Mouse (Mus musculus): ENCODE data around the gene Rasl12.
A peak's percentile ranks its signal among the peaks of the same experiment; 100 is the strongest.

Gene Rasl12

DNA sequence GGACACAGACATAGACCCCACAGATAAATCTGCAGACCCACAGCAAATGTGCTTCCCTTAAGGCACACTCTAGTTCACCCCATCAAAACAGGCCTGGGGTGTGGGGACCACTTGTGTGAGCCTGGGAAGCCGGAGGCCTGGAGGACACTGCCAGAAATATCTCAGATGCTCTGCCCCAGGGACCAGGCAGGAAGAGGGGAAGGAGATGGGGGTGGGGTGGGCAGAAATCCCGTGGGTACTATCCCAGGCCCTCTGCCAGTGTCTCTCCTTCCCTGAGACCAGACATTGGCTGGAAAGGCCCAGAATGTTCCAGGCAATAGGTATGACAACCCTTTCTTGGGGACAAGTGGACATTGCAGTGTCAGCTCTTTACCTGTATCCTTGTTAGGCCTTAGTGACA is 4.7 kb upstream of the Rasl12 start:
- no peak for DNase-seq

DNA sequence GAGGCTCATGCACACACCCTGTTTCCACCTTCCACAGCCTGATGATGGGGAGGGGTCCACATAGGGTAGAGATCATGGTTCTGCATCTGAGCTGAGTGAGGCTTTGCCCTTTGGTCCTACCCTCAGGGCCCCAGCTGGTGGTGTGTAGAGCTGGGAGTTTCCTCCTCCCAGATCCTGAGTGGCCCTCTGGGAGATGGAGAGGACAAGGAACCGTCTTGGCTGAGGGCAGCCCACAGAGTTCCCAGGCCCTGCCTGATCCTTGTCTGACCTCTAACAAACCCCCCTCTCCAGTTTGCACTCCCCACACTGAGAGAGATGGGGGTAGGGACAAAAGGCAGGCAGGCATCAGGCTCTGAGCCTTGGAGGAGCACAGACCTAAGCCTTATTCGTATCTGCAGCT is 3.9 kb upstream of the Rasl12 start:
- no peak for DNase-seq

DNA sequence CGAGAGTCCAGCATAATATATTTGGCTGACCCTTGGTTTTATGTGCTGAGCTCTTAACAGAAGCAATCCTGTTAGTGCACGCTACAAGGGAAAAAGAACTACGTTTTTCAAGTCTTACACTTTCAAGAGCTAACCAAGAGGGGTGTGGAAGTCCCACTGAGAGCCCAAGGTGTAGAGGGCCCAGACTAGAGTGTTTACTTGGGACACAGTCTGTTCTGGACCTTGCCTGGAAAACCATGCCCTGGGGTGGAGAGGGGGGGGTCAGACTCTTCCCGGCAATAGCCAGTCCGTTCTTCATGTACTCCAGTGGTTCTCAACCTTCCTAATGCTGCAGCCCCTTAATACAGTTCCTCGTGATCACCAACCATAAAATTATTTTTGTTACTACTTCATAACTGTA is 1.6 kb downstream of the Rasl12 start:
- DNase-seq: no peak

DNA sequence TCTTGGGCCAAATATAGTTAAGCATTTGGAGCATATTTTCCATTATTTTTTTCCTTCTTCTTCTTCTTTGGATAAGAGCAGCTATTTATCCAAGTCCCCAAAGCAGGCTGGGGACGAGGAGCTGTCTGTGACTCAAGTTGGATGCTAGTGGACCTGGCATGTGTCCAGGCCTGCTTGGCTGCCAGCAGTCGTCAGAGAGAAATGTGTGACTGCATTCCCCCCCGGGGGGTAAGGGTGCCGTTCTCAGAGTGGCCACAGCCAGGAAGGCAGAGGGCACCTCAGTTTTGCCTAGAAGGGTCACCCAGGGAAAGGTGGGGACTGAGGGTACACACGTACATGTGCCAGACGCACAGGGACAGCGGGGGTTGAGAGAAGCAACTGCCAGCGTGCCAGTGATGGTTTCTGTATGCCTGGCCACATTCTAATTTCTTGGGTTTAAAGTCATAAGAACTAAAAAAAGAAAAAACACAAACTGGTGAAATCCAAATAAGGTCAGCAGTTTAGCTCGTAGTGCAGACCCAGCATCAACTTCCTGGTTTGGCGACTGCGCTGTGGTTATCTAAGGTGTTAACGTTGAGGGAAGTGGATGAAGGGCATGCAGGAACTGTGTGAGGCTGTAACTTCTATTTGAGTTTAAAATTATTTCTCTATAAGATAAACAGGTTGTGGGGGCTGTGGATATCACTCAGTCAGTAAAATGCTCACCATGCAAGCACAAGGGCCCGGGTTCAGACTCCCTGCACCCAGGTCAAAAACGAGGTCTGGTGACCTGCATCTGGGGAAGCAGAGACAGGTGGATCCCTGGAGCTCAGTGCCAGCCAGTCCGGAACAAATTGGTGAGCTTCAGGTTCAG is 6.3 kb downstream of the Rasl12 start:
- peak; percentile 51 for DNase-seq

DNA sequence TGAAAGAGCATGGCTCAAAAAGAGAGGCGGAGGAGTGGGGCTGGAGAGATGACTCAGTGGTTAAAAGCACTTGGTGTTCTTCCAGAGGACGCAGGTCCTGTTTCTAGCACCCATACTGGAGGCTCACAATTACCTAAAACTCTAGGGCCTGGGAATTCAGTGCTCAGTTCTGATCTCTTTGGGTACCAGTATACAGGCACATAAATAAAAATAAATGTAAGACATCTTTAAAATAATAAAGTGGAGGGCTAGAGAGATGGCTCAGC is 6.8 kb downstream of the Rasl12 start:
- DNase-seq: no peak

DNA sequence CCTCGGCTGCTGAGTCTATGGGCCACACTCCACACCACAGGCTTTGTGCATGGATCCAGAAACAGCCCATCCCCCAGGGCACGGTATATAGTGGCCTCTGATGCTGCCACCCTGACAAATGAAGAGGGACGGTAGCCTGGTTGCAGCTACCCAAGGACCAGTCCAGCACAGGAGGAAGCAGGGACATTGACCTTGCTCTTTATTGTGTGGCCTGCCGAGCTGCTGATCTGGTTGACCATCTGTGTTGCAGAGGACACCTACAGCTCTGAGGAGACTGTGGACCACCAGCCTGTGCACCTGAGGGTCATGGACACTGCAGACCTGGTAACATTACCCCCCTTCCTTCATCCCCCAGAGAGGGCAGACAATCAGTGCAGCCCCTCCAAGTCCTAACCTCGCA is 9.0 kb downstream of the Rasl12 start:
- DNase-seq: no peak

DNA sequence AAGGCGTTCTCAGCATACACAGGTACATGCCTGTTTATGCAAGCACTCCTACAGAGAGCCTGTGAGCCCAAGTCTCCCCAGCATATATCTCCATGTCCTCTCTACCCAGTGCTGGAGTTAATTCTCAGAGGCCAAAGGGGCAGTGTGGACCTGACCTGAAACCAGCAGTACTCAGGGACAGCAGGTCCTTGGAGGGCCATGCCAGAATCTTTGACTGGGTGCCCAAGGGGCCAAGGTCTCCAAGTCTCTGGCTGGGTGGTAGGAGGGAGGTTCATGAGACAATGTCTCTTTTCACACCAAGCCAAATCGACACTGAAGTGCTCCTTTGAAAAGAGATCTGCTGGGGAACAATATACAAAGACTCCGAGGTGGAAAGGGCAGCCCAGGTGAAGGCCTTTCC is 9.6 kb downstream of the Rasl12 start:
- DNase-seq: no peak

DNA sequence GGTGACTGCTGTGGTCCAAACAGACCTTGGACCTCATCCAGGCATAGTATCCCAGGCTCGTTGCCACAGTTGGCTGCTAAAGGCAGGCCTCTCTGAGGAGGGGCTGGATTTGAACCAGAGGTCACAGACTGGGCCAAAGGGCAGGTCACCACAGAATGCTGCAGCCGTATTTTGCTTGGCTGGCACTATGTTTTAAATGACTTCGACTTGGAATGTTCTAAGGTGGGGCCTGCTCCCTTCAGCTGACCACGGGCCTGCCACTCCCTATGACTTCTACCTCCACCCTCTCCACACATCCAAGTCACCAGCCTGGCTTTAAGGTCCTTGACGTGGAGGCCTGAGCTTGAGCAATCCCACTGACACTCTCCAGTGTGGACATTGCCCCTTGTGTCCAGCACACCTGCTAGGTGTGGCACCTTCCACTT is 10.6 kb downstream of the Rasl12 start:
- no peak for DNase-seq

DNA sequence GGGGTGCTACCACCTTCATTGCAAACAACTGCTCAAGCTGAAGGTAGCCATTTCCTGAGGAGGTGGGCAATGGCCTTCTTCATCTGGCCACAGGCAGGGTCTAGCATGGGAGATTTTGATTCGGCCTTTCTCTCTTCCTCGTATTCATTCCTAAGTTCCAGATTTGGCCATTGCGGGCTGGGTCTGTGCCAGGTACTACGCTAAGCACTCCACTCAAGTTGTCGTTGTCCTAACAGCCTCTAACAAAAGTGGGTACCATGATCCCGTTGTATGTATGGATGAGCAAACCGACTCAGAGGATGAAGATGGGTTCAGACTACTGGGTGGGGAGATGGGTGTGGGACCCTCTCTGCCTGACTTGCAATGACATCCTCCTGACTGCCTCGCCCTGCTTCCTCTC is 12.1 kb downstream of the Rasl12 start:
- no peak for DNase-seq

DNA sequence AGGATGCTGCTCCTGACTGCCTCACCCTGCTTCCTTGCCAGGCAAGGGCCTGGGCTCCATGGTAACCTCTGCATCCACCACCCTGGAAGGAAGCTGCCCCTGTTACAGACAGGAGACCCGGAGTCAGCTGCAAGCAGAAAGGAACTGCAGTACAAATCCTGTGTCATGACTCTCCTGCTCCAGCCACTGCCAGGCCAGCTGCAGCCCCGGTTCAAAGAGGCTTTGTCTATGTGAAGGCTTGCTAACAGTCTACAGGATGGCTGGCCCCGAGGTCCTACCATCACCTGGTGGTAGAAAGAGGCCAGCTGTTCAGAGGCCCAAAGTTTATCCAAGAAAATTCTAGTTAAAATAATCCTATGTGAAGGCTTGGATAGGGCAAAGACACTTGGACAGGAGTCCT is 13.0 kb downstream of the Rasl12 start:
- DNase-seq: no peak

DNA sequence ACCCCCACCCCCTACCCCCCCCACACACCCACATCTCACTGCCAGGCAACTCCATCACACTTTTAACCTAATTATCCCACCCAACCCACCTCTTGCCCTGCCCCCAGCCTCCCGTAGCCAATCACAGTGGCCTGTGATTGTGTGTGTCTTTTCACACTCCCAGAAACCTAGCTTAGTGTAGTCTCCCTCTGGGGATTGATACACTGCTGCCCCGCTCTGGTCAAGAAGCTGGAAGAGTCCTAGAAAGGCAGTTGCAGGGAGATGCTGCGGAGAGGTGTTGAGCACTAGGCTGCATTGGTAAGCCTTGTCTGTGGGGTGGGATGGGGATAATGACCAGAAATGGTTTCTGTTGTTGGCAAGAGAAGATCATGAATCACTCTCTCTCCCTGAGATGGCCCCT is 19.4 kb downstream of the Rasl12 start:
- no peak for DNase-seq

DNA sequence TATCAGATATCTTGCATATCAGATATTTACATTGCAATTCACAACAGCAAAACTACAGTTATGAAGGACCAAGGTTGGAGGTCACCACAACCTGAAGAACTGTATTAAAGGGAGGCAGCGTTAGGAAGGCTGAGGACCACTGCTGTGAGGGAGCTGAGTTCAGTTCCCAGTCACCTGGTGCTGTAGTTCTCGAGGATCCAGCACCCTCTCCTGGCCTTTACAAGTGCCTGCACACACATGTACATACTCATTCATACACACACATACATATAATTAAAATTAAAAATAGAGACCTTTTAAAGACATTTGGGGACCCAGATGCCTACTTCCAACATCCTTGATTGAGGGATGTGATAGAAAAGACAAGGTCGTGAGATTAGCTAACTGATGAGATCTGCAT is 21.3 kb downstream of the Rasl12 start:
- DNase-seq: no peak

DNA sequence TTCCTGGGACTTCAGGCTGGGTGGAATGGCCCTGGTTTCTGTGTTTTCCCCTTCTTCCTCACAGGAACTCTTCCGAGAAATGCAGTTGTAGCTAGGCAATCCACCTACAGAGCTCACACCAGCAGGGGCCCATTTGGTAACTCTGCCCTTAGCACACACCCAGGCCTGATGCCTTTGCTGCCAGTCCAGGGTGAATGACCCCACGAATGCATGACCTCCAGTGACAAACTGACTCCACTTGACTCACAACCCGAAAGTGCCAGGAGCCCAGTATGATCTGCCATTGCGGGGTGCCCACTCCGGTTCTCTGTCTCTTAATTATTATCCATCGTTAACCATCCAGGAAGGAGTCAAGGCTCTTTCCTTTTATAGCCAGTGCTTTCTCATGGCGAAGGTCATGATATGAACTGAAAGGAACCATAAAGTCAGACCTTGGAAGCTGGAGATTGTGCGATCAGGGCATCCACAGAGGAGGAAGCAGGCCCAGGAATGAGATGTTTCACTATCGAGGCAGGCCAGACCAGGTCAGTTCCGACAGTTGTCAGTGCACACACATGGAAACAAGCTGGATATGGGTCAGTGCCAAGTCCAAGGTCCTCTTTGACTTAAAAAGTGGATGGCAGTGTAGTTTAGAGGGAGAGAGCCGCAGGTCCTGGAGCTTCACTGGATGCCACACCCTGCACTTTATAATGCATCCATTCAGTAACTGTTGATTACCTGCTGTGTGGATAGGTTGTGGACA is 24.6 kb downstream of the Rasl12 start, which contains the start of gene Slc51b:
TSS of gene Slc51b (minus strand) at position 196 of the 742 bp plus-strand sequence.
- no peak for DNase-seq

DNA sequence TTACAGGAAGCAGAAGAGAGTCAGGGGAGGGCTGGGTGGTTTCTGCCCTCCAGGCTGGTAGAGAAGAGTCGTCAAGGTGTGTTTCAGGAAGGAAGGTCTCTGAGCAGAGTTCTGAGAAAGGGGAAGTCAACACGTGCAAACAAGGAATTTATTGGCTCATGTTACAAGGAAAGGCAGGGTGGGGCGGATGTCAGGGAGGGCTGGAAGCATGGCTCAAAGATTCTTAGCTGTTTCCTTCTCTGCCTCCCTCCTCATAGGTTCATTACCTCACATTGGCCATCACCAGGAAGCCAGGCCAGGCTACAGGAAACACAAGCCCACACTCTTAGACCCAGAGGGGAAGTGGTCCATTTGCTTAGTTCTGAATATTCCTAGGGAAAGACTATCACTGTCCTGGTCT is 26.1 kb downstream of the Rasl12 start:
- DNase-seq: no peak

DNA sequence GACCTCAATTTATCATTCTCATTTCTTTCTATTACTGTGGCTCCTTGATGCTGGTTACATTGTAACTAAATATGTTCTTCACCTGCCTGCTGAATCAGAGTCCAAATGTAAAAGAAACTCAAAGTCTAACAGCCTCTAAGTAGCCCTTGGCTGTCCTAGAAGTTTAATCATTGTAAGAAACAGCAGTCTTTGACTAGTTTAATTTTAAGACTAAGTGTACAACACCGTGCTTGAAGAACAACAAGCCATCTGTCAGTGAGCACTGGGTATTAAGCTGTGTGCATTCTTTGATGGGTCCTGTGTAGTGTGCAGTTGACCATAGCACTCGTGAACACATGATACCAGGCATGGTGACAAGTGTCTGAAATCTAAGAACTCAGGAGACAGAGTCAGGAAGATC is 29.2 kb downstream of the Rasl12 start:
- DNase-seq: no peak

DNA sequence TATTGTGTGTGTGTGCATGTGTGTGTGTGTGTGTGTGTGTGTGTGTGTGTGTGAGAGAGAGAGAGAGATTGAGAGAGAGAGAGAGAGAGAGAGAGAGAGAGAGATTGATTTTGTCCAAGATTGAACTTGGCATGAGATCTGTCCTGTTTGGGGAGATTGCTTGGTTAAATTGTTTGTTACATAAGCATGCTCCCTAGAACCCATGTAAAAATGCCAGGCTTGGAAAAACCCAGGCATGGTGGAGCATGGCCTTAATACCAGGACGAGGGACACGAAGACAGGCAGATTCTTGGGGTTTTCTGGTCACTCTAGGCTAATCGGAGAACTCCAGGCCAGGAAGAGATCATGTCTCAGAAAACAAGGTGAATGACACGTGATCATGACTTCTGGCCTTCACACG is 29.7 kb downstream of the Rasl12 start:
- no peak for DNase-seq

DNA sequence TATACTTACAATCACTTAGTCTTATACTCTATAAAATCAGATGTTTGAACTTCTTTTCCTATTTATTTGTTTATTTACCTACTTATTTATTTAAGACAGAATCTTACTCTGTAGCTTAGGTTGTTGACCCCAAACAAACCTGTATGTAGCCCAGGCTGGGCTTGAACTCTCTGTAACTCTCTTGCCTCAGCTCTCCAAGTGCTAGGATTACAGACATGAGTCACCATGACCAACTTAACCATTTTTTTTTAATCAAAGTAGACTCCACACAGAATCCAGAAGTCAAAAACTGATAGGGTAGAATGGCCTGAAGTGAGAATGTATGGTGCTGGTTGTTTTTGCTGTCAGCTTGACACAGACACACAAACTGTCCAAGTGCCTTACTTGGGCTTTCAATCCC is 32.1 kb downstream of the Rasl12 start:
- no peak for DNase-seq

DNA sequence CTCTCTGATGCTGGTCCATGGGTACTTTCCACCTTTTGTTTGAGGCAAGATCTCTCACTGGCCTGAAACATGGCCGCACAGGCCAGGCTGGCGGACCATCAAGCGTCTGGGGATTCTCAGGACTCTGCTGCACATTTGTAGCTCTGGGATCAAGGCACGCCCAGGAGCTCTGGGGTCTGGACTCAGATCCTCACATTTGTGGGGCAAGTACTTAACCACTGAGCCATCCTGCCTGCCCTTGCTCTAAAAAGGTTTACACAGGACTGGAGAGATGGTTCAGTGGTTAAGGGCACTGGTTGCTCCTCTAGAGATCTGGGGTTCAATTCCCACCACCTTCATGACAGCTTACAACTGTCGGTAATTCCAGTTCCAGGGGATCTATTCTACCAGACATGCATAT is 32.6 kb downstream of the Rasl12 start:
- no peak for DNase-seq

DNA sequence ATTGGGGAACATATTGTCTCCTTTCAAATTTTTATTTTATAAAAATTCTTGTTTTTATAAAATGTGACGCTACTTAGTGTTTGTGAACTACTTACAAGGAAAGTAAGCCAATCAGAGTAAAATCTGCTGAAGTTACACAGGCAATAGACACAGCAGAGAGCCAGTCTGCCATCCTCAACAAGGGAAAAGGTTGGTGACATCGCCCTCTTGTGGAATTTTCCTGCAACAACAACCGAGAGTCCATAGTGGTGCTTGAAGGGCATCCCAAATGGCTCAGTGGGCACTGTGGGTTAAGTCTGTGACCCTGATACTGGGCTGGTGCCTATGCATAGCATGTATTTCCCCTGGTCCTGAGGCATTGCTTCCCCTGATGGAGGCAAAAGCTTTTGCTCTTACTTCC is 33.9 kb downstream of the Rasl12 start:
- DNase-seq: peak; percentile 62

DNA sequence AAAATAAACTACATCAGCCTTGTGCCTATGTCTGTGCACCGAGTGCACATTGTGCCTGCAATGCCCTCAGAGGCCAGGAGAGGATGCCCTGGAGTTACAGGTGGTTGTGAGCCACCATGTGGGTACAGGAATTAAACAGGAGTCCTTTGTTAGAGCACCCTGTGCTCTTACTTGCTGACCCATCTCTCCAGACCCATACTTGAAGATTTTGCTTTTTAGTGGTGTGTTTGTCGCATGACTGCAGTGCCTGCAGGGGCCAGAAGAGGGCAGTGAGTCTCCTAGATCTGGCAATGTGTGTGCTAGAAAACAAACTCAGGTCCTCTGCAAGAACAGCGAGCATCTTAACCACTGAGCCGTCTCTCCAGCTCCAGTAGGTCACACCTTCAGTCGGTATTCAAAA is 35.8 kb downstream of the Rasl12 start:
- DNase-seq: peak; percentile 21

DNA sequence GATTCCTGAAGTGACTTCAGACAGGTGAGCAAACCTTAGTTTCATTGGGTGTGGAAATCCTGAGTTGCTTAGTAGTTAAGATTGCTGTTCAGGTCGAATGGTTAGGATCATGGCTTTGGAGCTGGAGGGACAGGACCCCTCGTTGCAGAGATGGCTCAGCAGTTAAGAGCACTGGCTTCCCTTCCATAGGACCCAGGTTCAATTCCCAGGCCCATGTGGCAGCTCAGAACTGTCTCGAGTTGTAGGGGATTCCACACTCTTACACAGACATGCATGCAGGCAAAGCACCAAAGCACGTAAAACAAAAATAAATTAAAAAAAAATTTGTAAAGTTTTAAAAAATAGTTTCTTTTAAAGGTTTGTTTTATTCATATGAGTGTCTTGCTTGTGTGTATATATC is 36.9 kb downstream of the Rasl12 start:
- no peak for DNase-seq

DNA sequence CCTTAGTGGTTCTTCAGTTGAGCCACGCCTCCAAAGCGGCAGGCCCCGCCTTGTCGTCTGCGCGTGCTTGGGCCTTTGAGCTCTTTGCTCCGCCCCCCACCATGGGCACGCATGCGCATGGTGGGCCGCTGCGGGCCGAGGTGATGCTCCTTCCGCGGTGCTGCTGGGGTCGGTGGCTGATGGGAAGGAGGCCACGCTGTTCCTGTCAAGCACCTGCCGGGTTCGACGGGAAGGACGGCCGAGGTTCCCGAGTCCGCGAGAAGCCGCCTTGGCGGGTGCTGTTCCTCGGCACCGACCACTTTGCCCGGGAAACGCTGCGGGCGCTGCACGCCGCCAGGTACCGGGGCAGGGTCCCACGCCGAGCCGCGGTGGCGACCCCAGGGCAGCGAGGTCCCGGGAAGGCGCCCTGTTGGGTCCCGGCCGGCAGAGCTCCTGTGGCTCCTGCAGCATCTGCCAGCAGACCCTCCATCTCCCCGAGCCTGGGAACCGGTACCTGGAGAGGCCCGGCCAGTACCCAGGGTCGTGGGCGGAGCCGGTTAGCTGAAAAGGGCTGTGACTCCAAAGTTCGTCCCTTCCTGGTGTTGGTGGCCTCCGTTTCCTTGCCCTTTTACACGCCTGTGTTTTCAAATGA is 37.5 kb downstream of the Rasl12 start, which contains the start of gene Mtfmt:
TSS of gene Mtfmt (plus strand) at position 112 of the 631 bp plus-strand sequence.
- DNase-seq: peak; percentile 91

DNA sequence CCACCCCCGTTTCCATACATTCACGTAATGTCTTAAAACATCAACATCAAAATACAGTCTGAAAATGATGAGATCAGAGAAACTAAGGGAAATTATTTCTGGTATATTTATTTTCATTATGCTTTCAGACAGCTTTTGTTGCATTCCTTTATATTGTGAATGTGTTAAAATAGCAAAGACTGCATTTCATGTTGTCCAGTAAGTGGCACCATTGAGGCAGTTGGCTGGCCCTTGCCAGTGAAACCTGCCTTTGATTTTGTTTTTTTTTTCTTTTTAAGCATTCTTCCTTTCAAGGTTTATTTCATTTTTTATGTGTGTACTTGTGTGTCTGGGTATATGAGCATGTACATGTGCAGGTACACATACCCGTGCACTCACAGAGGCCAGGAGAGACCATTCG is 46.4 kb downstream of the Rasl12 start:
- no peak for DNase-seq

DNA sequence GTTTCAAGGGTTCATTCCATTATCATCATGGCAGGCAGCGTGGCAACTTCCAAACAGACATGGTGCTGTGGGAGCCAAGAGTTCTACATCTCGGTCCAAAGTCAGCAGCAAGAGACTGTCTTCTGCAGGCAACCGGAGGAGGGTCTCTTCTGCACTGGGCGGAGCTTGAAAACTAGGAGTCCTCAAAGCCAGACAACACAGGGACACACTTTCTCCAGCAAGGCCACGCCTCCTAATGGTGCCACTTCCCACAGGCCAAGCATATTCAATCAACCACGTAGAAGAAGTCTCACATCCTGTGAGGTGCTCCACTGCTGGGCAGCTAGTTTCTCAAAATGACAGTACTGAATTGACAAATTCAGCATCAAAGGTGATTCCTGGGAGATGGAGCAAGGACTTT is 49.6 kb downstream of the Rasl12 start:
- no peak for DNase-seq
